Mouse (Mus musculus) lung, postnatal 14 days (tissue): Measurements from ENCODE around the gene Zfp385c.
A peak's percentile ranks its signal among the peaks of the same experiment; 100 is the strongest.
"Not testable (repeated sequence)": the region's sequence is repeated elsewhere in the genome, so short reads cannot be mapped to it uniquely, and the experiment has no call there.

Experiments used
- DNase-seq: peaks from one replicate; pipeline ENCODE4 v3.0.0; 2021

The Zfp385c gene

GRCm38 (mm10) chr11:100623867-100624266 is 68.4 kb downstream of the Zfp385c start:
- peak; percentile 60 for DNase-seq

- peak; percentile 96 for DNase-seq
Observed at GRCm38 (mm10) chr11:100622714-100623113, 69.5 kb downstream of the Zfp385c start.

GRCm38 (mm10) chr11:100619982-100620381 is 72.3 kb downstream of the Zfp385c start, which contains the start of gene Dnajc7:
TSS of gene Dnajc7 (minus strand) at chr11:100620168.
- DNase-seq = no peak

GRCm38 (mm10) chr11:100619485-100619975 is 72.7 kb downstream of the Zfp385c start:
- DNase-seq = peak; percentile 94

- peak; percentile 71 for DNase-seq
Observed at GRCm38 (mm10) chr11:100618761-100619484, 73.3 kb downstream of the Zfp385c start, which contains the start of gene Nkiras2. TSS of gene Nkiras2 (plus strand) at chr11:100619244.

DNA sequence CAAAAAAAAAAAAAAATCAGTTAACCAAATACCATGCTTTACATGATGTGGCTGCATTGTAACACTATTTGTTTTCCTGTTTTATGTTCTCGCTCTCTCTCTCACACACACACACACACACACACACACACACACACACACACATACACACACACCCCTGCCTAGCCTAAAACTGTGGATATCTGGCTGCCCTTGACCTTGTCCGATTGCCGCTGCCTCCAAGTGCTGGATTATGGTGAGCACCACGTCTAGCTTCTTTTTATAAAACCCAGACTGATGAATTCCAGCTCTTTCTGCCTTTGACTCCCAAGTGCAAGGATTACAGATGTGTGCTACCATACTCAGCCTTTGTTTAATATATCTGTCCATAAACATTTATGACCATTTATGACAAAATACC is 74.8 kb downstream of the Zfp385c start:
- DNase-seq = no peak

DNA sequence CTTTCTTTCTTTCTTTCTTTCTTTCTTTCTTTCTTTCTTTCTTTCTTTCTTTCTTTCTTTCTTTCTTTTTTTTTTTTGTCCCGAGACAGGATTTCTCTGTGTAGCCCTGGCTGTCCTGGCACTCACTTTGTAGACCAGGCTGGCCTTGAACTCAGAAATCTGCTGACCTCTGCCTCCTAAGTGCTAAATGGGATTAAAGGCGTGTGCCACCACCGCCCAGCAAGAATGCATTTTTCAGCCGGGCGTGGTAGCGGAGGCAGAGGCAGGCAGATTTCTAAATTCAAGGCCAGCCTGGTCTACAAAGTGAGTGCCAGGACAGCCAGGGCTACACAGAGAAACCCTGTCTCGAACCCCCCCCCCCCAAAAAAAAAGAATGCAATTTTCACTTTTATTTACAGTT is 75.4 kb downstream of the Zfp385c start:
- DNase-seq = not testable (repeated sequence)

GRCm38 (mm10) chr11:100616332-100616731 is 75.9 kb downstream of the Zfp385c start:
- DNase-seq = no peak

DNA sequence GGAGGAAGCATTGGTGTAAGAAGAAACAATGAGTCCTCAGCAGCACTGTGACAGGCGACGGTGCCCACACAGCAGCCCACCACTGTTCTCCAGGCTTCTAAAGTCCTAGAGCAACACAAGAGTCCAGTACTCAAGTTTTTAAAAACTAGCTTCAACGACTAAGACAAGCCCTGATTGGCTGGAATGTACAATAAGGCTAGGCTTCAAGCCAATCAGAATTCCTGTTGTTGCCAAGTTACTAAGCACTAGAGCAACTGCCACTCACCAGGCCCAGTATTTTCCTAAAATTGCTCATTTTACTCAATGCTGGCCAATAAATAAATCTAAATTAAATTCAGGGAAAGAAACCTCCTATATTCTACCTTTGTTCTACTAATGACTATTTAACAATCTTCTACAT is 79.0 kb downstream of the Zfp385c start:
- DNase-seq = no peak

GRCm38 (mm10) chr11:100611627-100612026 is 80.6 kb downstream of the Zfp385c start:
- no peak for DNase-seq

DNA sequence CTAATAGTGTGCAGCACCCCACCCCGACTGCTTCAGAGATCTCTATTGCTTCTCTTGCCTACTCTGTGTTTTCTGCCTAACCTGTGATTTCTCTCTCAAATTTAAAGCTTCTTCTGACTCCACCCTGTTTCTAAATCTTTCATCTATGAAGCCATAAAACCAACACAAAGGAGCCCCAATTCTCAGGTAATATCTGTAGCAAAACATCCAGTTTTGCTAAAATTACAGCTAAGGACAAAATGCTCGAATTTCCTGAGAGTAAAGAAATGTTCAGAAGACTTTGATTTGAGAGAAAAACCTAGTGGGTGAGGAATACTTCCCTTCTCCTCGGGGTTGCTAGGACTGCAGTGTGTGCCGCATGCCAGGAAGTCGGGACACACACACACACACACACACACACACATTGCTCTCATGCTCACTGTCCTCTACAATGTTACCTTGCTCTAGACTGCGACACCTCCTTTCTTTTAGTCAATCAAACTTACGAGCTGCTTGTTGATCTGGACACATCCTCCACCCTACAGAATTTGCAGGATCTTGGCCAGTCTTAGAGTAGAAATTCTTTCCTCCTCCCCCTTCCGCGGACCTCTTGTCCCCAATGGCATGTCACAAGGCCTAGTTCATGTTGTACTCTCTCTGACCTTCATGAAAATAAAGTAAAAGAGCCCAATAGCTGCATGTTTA is 82.1 kb downstream of the Zfp385c start:
- DNase-seq = no peak

GRCm38 (mm10) chr11:100609355-100609996 is 82.8 kb downstream of the Zfp385c start:
- DNase-seq = no peak

DNA sequence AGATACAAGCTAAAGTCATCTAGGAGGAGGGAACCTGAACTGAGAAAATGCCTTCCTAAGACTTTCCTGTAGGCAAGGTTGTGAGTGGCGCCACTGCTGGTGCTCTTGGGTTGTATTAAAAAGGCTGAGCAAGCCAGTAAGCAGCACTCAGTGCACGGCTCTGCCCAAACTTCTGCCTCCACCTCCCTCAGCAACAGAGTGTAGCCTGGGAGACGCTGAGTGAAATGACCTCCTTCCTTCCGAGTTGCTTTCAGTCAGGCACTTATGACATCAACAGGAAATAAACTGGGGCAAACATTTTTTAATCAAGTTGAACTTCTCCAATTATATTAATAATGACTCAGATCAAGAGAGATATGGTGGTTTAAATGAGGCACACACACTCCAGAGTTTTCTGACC is 83.5 kb downstream of the Zfp385c start:
- no peak for DNase-seq

DNA sequence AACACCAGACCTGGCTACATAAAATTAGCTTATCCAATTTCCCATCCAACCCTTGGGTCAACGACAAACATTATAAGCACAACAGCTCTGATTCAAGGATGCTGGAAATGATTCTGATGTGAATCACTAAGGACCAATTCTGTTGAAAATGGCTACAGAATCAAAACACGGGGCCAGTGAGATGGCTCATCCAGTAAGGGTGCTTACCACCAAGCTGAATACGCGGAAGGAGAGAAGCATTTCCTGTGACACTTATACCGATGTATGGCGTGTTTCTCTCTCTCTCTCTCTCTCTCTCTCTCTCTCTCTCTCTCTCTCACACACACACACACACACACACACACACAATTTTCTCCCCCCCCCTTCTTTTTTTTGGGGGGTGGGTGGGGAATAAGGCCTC is 85.1 kb downstream of the Zfp385c start:
- DNase-seq = no peak

- no peak for DNase-seq
Observed at GRCm38 (mm10) chr11:100605451-100605850, 86.8 kb downstream of the Zfp385c start.

DNA sequence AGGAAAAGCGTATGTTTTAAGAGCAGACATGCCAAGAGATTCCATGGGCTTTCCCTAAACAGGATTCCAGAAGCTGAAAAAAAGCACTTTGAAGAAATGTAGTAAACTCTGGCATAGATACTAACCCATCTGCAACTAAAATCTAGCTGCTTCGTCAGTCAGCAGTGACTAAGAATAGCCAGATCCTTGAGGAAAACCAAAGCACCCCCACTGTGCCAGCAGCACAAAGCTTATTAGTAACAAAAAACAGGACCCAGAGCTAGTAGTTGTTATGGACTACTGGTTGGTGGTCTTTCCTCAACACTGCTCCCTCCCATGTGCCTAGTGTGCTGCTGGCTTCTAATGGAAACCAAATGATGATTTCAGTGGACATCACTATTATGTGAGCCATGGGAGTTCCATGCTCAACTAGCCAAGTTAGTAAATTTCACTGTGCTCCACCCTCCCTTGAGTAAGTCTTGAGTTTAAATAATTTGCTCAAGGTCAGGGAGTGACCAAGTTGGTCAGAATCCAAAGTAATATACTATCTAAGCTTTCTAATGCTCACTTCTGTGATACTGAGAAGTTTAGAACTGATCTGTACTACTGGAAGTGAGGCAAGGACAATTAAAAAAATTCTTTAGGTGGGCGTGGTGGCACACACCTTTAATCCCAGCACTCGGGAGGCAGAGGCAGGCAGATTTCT is 87.8 kb downstream of the Zfp385c start:
- no peak for DNase-seq

DNA sequence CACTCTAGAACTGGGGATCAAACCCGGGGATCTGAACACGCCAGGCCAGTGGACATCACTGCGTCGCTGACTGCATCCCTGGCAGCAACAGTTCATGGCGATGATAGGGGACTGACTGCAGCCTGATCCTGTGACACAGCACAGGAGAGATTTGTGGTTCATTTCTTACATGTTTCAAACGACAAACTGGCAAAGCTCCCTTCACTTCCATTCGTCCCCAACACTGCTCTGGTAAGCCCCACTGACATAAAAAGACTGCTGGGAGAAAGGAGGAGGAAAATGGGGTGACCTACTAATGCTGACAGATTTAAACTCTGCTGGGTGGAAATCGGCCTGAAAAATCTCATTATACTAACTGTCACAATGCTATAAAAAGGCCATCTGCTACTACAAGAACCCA is 88.4 kb downstream of the Zfp385c start:
- DNase-seq = no peak

DNA sequence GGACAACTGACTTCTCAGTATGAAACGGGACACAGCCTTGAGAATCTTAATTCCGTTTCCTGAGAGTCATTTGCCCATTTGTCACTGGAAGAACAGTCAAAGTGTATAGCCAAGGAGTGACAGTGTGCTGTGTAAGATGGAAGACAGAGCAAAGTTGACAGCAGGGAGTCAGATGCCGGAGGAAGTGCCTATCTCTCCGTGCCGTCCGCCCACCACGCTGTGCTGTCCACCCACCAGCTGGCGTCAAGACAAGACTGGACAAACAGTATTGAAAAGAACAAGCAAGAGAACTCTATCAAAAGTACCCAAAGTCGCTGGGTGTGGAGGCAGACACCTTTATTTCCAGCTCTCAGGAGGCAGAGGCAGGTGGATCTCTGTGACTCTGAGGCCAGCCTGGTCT is 89.1 kb downstream of the Zfp385c start:
- no peak for DNase-seq

DNA sequence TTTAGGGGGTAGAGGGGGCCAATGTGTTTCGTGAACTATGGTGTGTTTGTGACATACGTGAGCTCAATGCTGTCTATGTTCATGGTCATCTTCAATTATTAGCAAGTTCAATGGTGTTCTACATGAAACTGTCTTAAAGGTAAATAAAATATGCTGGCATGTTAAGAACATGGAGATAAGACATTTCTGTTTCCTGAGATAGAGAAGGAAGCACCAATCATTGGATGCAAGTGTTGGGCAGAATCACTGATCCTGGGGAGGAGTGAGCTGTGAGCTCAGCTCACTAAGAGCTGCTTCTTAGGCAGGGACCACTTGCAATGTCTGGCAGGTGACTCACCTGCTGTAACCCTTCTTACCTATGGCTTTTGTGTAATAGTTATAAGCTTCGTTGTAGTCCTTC is 90.9 kb downstream of the Zfp385c start:
- DNase-seq = no peak

DNA sequence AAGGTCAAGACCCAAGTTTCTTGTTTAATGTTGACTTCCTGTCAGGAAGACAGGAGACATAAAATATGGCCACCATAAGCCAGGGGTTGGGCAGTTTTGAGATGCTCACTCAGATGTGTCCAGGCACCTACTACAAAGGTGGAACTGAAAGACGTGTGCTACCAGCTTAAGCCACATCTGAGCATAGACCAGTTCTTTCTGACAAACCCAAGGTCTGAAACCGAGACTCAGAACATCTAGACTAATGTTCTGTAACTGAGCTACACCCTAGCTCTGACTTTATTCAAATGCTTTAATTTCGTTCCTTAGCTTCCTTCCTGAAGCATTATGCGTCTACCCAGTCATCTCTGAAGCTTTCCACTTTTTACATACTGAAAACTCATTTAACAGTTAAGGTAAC is 94.2 kb downstream of the Zfp385c start:
- no peak for DNase-seq

GRCm38 (mm10) chr11:100595533-100595932 is 96.7 kb downstream of the Zfp385c start:
- DNase-seq = no peak

DNA sequence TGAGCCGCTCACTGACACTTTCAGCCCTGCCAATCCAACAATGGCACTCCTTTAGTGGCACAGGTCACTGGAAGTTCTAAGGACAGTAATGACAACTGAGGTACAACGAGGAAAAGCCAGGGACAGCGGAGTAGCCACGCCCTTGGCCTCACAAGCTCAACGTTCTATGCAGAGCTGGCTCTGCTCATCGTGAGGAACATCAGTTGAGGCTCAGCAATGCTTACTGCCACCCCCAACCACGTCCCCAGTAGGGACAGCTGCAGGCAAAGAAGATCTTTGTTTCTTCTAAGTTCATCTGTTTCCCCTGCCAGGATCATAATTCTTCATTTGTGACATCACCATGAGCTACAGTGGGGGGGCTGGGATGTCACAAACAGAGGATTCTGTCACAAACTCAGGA is 97.6 kb downstream of the Zfp385c start:
- DNase-seq = no peak
